Mouse (Mus musculus) forebrain, embryonic 10.5 days (tissue): ENCODE data around the gene Gramd1b. TPM values are rescaled to one million over a fixed set of nuclear protein-coding genes. Genes with fewer than 3 reads are reported as not detected.

Source experiments
- DNase-seq: peaks from one replicate; pipeline ENCODE4 v3.0.0-alpha.2; 2017; ENCODE audit warnings: low spot score; ENCODE audit errors: extremely low spot score
- H3K27ac ChIP-seq: fragments of 300-500 bp; sonication (generic); 2 replicates; pipeline ENCODE4 v1.5.1; 2016; ENCODE audit warnings: mild to moderate bottlenecking
- H3K27me3 ChIP-seq: fragments of 300-500 bp; sonication (generic); 2 replicates; pipeline ENCODE4 v1.6.1; 2016; ENCODE audit warnings: mild to moderate bottlenecking; ENCODE audit not compliant: poor library complexity, severe bottlenecking
- H3K36me3 ChIP-seq: fragments of 300-500 bp; sonication (generic); replicated peaks from 2 replicates; pipeline ENCODE4 v1.6.1; 2016; ENCODE audit warnings: mild to moderate bottlenecking, moderate library complexity
- H3K4me1 ChIP-seq: fragments of 300-500 bp; sonication (generic); 2 replicates; pipeline ENCODE4 v1.6.1; 2016
- H3K4me3 ChIP-seq: fragments of 300-500 bp; sonication (generic); 2 replicates; pipeline ENCODE4 v1.5.1; 2016; ENCODE audit warnings: mild to moderate bottlenecking, moderate library complexity
- H3K9me3 ChIP-seq: fragments of 300-500 bp; sonication (generic); 2 replicates; pipeline ENCODE4 v1.6.1; 2016; ENCODE audit warnings: mild to moderate bottlenecking, moderate library complexity
- WGBS: fragments of 180-500 bp; shearing (Covaris S2); methylation state at CpG from one replicate; pipeline ENCODE4 v1.1.7; 2016; 5-methylcytosine and 5-hydroxymethylcytosine counted together
- polyA plus RNA-seq: library from polyadenylated mRNA; unstranded; fragments of >200 nt; fragmentation: Nextera tagmentation; extraction: Ambion mirVana; gene quantifications from 2 replicates; pipeline ENCODE4 v1.2.1, GENCODE M21; 2016

Gene Gramd1b
- polyA plus RNA-seq, 1 experiment from 2014 or later: 3.3 TPM

DNA sequence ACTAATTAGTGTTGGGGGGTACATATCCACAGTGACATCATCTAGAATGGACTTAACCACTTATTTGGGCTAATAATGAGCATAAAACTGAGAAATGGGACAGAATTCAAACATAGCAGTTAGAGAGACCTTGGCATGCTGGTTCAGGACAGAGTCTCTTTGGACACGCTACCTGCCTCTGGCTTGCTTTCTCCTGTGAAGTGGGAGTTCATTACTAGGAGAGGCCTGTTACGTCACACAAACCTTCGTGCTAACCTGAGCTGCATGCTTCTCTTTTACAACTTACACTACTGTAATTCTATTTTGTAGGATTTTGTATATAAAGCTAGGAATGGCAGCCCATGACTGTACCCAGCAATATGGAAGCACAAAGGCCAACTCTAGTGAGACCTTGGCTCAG is 120.3 kb downstream of the Gramd1b start:
- Histone ChIP-seq H3K36me3 (no peaks in the 10 kb centered on the region), H3K9me3 (no peaks in the 10 kb centered on the region), H3K4me1 (peaks cover 21% of the 10 kb centered on the region), H3K27ac (no peak overlapping the region), H3K27me3 (no peaks in the 10 kb centered on the region), H3K4me3 (no peak overlapping the region)
- no peak for DNase-seq
- WGBS: 85% methylated on average over 3 of the region's 3 CpGs

DNA sequence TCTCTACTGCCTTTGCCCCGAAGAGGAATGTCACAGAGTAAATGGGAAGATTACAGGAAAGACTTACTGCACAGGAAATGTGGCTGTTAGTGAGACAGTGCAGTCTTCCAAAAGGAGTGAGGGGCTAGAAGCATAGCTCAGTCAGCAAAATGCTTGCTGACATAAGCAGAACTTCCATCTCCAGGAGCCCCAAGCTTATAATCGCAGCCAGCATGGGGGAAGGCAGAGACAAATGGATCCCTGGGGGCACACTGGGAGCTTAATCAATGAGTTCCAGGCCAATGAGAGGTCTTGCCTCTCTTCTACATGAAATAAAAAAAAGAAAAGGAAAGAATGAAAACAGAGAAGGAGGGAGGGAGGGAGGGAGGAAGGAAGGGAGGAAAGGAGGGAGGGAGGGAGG is 122.1 kb downstream of the Gramd1b start:
- H3K27ac ChIP-seq: no peak overlapping the region
- H3K36me3 ChIP-seq: no peaks in the 10 kb centered on the region
- no peak for DNase-seq
- H3K9me3 ChIP-seq: no peaks in the 10 kb centered on the region
- no peaks in the 10 kb centered on the region for H3K27me3 ChIP-seq
- no peak overlapping the region for H3K4me3 ChIP-seq
- H3K4me1 ChIP-seq: peaks cover 24% of the 10 kb centered on the region
- WGBS: 57% methylated on average over 2 of the region's 2 CpGs

DNA sequence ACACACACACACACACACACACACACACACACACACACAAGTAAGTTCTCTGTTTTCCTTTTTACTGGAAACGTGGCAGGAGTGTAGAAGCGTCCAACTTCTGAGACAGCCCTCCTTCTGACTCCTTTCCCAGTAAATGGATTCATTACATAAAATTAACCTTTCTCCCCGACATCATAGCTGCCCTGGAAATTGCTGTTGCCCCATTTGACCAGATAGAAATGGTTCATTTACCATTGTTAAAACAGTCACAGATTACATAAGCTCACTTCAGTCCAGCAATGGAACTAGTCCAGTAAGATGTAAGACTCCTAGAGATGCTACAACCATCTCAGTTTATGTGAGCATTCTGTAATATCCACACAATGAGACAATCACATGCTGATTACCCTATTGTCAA is 122.8 kb downstream of the Gramd1b start:
- 63% methylated on average over 3 of the region's 3 CpGs for WGBS
- no peak for DNase-seq
- Histone ChIP-seq H3K4me1 (peaks cover 24% of the 10 kb centered on the region), H3K27ac (no peak overlapping the region), H3K9me3 (no peaks in the 10 kb centered on the region), H3K4me3 (no peak overlapping the region), H3K36me3 (no peaks in the 10 kb centered on the region), H3K27me3 (no peaks in the 10 kb centered on the region)

- Histone ChIP-seq H3K27me3 (no peaks in the 10 kb centered on the region), H3K27ac (0 out of 2 replicates have a peak overlapping the region, but pooled peaks have one; percentile 5)
- 52% methylated on average over 5 of the region's 5 CpGs for WGBS
These were observed 123.3 kb downstream of the Gramd1b start for GRCm38 (mm10) chr9:40407876-40408275.

GRCm38 (mm10) chr9:40405804-40406203 is 125.4 kb downstream of the Gramd1b start:
- no peak for DNase-seq
- peaks cover 24% of the 10 kb centered on the region for H3K4me1 ChIP-seq
- 61% methylated on average over 6 of the region's 6 CpGs for WGBS
- H3K27me3 ChIP-seq: no peaks in the 10 kb centered on the region
- no peak overlapping the region for H3K4me3 ChIP-seq
- H3K27ac ChIP-seq: no peak overlapping the region
- no peaks in the 10 kb centered on the region for H3K9me3 ChIP-seq
- no peaks in the 10 kb centered on the region for H3K36me3 ChIP-seq

More at GRCm38 (mm10) chr9:40407876-40408275, 123.3 kb downstream of the Gramd1b start:
- Histone ChIP-seq H3K4me3 (no peak overlapping the region), H3K36me3 (no peaks in the 10 kb centered on the region), H3K4me1 (peaks cover 24% of the 10 kb centered on the region), H3K9me3 (no peaks in the 10 kb centered on the region)
- DNase-seq: no peak

DNA sequence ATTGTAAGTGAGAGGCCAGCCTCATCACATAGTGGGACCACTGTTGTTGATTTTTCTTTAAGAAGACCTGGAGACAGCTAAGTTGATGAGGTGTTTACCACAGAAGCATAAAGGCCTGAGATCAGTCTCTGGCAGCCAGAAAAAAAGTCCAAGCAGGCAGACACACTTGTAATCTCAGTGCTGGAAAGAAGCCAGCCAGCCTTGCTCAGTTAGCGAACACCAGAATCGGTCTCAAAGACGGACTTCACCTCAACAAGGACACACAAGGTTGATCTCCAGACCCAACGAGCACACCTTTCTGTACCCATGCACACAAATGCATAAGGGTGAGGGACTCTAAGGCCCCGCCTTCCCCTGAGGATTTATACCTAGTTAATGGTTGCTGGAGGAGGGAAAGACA is 125.9 kb downstream of the Gramd1b start:
- Histone ChIP-seq H3K36me3 (no peaks in the 10 kb centered on the region), H3K4me1 (peaks cover 24% of the 10 kb centered on the region), H3K4me3 (no peak overlapping the region), H3K27ac (no peak overlapping the region), H3K9me3 (no peaks in the 10 kb centered on the region), H3K27me3 (no peaks in the 10 kb centered on the region)
- 86% methylated on average over 5 of the region's 5 CpGs for WGBS
- DNase-seq: no peak

- no peak overlapping the region for H3K4me3 ChIP-seq
- no peaks in the 10 kb centered on the region for H3K36me3 ChIP-seq
- DNase-seq: no peak
- H3K27me3 ChIP-seq: no peaks in the 10 kb centered on the region
- 90% methylated on average over 11 of the region's 11 CpGs for WGBS
- no peaks in the 10 kb centered on the region for H3K9me3 ChIP-seq
- peaks cover 24% of the 10 kb centered on the region for H3K4me1 ChIP-seq
- no peak overlapping the region for H3K27ac ChIP-seq
These were observed 126.5 kb downstream of the Gramd1b start for GRCm38 (mm10) chr9:40404637-40405036.

- no peak overlapping the region for H3K27ac ChIP-seq
- peaks cover 20% of the 10 kb centered on the region for H3K4me1 ChIP-seq
- WGBS: 86% methylated on average over 7 of the region's 7 CpGs
These were observed 127.4 kb downstream of the Gramd1b start for GRCm38 (mm10) chr9:40403750-40404149.

DNA sequence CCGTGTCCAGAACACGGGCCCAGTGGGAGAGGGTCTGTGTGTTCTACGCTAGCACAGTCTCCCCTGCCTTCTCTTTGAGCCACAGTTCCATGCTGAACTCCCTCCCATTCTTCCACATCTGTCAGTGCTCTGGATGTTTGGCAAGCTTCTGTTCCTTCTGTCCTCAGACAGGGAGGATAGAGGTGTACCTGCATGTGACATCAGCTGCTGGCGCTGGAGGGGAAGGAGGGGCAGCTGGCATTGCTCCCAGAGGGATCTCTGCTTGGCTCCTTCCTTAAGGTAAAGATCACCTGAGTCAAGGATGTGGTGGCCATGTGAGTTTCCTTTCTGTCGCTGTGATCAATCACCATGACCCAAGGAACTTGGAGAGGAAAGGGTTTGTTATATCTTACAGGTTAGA is 129.4 kb downstream of the Gramd1b start:
- H3K9me3 ChIP-seq: no peaks in the 10 kb centered on the region
- H3K4me3 ChIP-seq: no peak overlapping the region
- H3K27me3 ChIP-seq: no peaks in the 10 kb centered on the region
- H3K27ac ChIP-seq: no peak overlapping the region
- no peak for DNase-seq
- WGBS: 91% methylated on average over 5 of the region's 5 CpGs
- no peaks in the 10 kb centered on the region for H3K36me3 ChIP-seq
- peaks cover 14% of the 10 kb centered on the region for H3K4me1 ChIP-seq

More at GRCm38 (mm10) chr9:40403750-40404149, 127.4 kb downstream of the Gramd1b start:
- Histone ChIP-seq H3K36me3 (no peaks in the 10 kb centered on the region), H3K9me3 (no peaks in the 10 kb centered on the region), H3K4me3 (no peak overlapping the region), H3K27me3 (no peaks in the 10 kb centered on the region)
- DNase-seq: no peak

DNA sequence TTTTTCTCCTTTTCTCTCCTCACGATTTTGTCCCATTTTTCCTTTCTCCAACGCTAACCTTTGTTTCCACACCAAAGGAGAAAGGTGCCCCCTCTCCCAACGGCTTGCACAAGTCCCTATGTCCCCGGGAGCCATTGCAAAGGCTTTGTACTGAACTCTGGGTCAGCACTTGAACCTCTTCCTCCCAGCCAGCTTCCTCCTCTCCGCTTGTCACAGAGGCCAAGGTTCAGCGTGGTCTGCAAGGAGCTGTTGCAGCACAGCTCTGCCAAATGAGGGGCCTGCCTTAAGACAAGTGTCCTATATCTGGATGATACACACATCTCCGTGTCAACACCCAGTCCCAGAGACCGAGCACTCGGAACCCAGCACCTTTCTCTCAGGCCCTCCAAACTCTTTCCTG is 130.3 kb downstream of the Gramd1b start:
- Histone ChIP-seq H3K4me1 (peaks cover 8% of the 10 kb centered on the region), H3K36me3 (no peaks in the 10 kb centered on the region), H3K4me3 (no peak overlapping the region), H3K9me3 (no peaks in the 10 kb centered on the region), H3K27ac (no peak overlapping the region), H3K27me3 (no peaks in the 10 kb centered on the region)
- WGBS: 87% methylated on average over 9 of the region's 9 CpGs
- DNase-seq: no peak

DNA sequence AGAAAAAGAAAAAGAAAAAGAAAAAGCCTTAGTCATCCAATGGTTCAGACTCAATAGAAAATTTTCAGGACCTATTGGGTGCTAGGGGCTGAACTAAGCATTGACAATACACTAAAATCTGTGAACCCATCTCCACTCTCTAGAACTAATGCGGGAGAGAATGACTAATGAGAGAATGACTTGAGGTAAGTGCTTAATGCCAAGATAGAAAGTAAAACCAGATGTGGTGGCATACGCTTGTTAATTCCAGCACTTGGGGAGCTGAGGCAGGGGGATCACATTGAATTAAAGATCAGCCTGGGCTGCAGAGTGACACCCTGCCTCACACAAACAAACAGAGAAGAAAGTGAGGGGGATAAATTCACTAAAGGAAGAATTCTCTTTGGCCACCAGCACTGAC is 131.0 kb downstream of the Gramd1b start:
- Histone ChIP-seq H3K27ac (no peak overlapping the region), H3K9me3 (no peaks in the 10 kb centered on the region), H3K4me1 (peaks cover 5% of the 10 kb centered on the region), H3K36me3 (no peaks in the 10 kb centered on the region), H3K4me3 (no peak overlapping the region), H3K27me3 (no peaks in the 10 kb centered on the region)
- WGBS: 79% methylated on average over 2 of the region's 2 CpGs
- no peak for DNase-seq

- Histone ChIP-seq H3K27ac (no peak overlapping the region), H3K9me3 (no peaks in the 10 kb centered on the region), H3K27me3 (no peaks in the 10 kb centered on the region), H3K4me1 (peaks cover 5% of the 10 kb centered on the region), H3K36me3 (no peaks in the 10 kb centered on the region), H3K4me3 (no peak overlapping the region)
- WGBS: 85% methylated on average over 6 of the region's 6 CpGs
- DNase-seq: no peak
These were observed 131.7 kb downstream of the Gramd1b start for GRCm38 (mm10) chr9:40399359-40399932.

GRCm38 (mm10) chr9:40397471-40398245 is 133.5 kb downstream of the Gramd1b start:
- Histone ChIP-seq H3K36me3 (no peaks in the 10 kb centered on the region), H3K9me3 (no peaks in the 10 kb centered on the region), H3K27me3 (no peaks in the 10 kb centered on the region), H3K27ac (no peak overlapping the region), H3K4me3 (no peak overlapping the region), H3K4me1 (peaks cover 9% of the 10 kb centered on the region)
- DNase-seq: no peak
- WGBS: 70% methylated on average over 7 of the region's 7 CpGs
